8 mouse cellular contexts compared by ENCODE assay signal in the genomic region with DNA sequence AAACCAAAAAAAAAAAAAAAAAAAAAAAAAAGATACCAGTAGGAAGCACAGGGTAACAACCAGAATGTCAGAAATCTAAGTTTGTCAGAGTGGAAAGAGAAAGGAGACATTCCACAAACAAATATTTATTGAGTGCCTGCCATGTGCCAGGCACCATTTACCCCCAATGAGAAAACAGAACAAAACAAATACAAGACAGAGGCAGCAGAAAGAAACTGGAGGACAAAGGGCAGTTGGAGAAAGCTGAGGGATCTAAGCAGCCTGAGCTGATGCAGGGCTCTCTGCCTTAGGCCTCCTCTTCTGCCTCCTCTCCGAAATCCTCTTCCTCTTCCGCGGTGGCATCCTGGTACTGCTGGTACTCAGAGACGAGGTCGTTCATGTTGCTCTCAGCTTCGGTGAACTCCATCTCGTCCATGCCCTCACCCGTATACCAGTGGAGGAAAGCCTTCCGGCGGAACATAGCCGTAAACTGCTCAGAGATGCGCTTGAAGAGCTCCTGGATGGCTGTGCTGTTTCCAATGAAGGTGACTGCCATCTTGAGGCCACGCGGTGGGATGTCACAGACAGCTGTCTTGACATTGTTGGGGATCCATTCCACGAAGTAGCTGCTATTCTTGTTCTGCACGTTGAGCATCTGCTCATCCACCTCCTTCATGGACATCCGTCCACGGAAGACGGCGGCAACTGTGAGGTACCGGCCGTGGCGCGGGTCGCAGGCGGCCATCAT. TPM values are rescaled to one million over a fixed set of nuclear protein-coding genes. Genes with fewer than 3 reads are reported as not detected.
DNase-seq lines count a peak whose midpoint lies in the region; ATAC-seq and TF ChIP-seq lines count a peak whose summit lies in the region.

No protein-coding gene starts in this region.

- peaks cover 36% of the 10 kb centered on the region for H3K36me3 ChIP-seq in lung, postnatal 0 days (ENCODE audit: insufficient read depth, low read length)
- peaks cover 72% of the 10 kb centered on the region for H3K36me3 ChIP-seq in hindbrain, embryonic 10.5 days
- peaks cover 68% of the 10 kb centered on the region for H3K36me3 ChIP-seq in liver, embryonic 15.5 days (replicated peaks)

- DNase-seq in cerebellum, postnatal 36 days = peak; percentile 29 to 37
- no peak for DNase-seq in cerebellum, adult 9-10 months
- no peak for DNase-seq in lung, postnatal 0 days (ENCODE audit: low spot score)
- DNase-seq in lung, postnatal 36 days = no peak
- DNase-seq in hindbrain, embryonic 10.5 days (ENCODE audit: low spot score) = no peak
- no peak for DNase-seq in adrenal gland, postnatal 10 days
- no peak for DNase-seq in B cell, adult 2 months

- H3K9ac ChIP-seq in lung, postnatal 0 days (replicated peaks; ENCODE audit: low read depth) = no peak overlapping the region
- no peak overlapping the region for H3K9ac ChIP-seq in liver, embryonic 15.5 days

- H3K9me3 ChIP-seq in lung, postnatal 0 days (ENCODE audit: low read length) = no peaks in the 10 kb centered on the region
- no peaks in the 10 kb centered on the region for H3K9me3 ChIP-seq in hindbrain, embryonic 10.5 days
- H3K9me3 ChIP-seq in liver, embryonic 15.5 days (replicated peaks) = no peaks in the 10 kb centered on the region

- WGBS in lung, postnatal 0 days = 58% methylated on average over 26 of the region's 26 CpGs
- 83% methylated on average over 26 of the region's 26 CpGs for WGBS in hindbrain, embryonic 10.5 days
- WGBS in liver, embryonic 15.5 days (ENCODE audit: insufficient replicate concordance) = 71% methylated on average over 26 of the region's 26 CpGs

- ATAC-seq in lung, postnatal 0 days = no peak
- no peak for ATAC-seq in liver, embryonic 15.5 days (ENCODE audit: insufficient read depth)

- no peaks in the 10 kb centered on the region for H3K27me3 ChIP-seq in lung, postnatal 0 days (replicated peaks; ENCODE audit: insufficient read depth, low read length)
- no peaks in the 10 kb centered on the region for H3K27me3 ChIP-seq in hindbrain, embryonic 10.5 days (ENCODE audit: insufficient read depth, poor library complexity, severe bottlenecking)
- no peaks in the 10 kb centered on the region for H3K27me3 ChIP-seq in liver, embryonic 15.5 days

- H3K4me2 ChIP-seq in lung, postnatal 0 days (replicated peaks; ENCODE audit: low read depth, low read length) = no peak overlapping the region; the same call in 1 of the 2 replicates
- peak overlapping the region; percentile 92 for H3K4me2 ChIP-seq in liver, embryonic 15.5 days

- H3K4me1 ChIP-seq in lung, postnatal 0 days (ENCODE audit: insufficient read depth, low read depth, low read length) = peaks cover 5% of the 10 kb centered on the region; the same call in 1 of the 2 replicates
- H3K4me1 ChIP-seq in hindbrain, embryonic 10.5 days (replicated peaks) = peaks cover 51% of the 10 kb centered on the region
- H3K4me1 ChIP-seq in liver, embryonic 15.5 days (replicated peaks) = peaks cover 74% of the 10 kb centered on the region

- peak; percentile 35 for TF ChIP-seq CTCF in lung, postnatal 0 days (IDR thresholded peaks at IDR 0.05)

- no peak overlapping the region for H3K4me3 ChIP-seq in lung, postnatal 0 days (ENCODE audit: low read depth, low read length)
- H3K4me3 ChIP-seq in hindbrain, embryonic 10.5 days = peak overlapping the region; percentile 90
- peak overlapping the region; percentile 89 for H3K4me3 ChIP-seq in liver, embryonic 15.5 days (replicated peaks)

- no peak for TF ChIP-seq EP300 in lung, postnatal 0 days (IDR thresholded peaks at IDR 0.05)

- H3K27ac ChIP-seq in lung, postnatal 0 days (ENCODE audit: low read length) = no peak overlapping the region
- 0 out of 2 replicates have a peak overlapping the region, but pooled peaks have one; percentile 3 for H3K27ac ChIP-seq in hindbrain, embryonic 10.5 days
- peak overlapping the region; percentile 43; the same call in 1 of the 2 replicates for H3K27ac ChIP-seq in liver, embryonic 15.5 days (replicated peaks)

RNA-seq across cellular contexts. Expression of a gene that starts 3.2 kb away (rescaled TPM):
- polyA plus RNA-seq in lung, postnatal 0 days (2015; fragmentation: Nextera tagmentation; extraction: Ambion mirVana) = 292 and 298 TPM in 2 replicates
- 1,604 and 1,655 TPM in 2 replicates for polyA plus RNA-seq in hindbrain, embryonic 10.5 days (2016; fragmentation: Nextera tagmentation; extraction: Ambion mirVana)
- 379 and 391 TPM in 2 replicates for polyA plus RNA-seq in liver, embryonic 15.5 days (2015; fragmentation: Nextera tagmentation; extraction: Ambion mirVana)
- 100 to 1,000 TPM; 351 to 404 TPM for total RNA-seq in adrenal gland, postnatal 10 days (2021)

RNA-seq across cellular contexts. Expression of a gene that starts 6.5 kb away (rescaled TPM):
- 2.8 and 3.1 TPM in 2 replicates for polyA plus RNA-seq in lung, postnatal 0 days (2015; fragmentation: Nextera tagmentation; extraction: Ambion mirVana)
- 18.3 and 20.7 TPM in 2 replicates for polyA plus RNA-seq in hindbrain, embryonic 10.5 days (2016; fragmentation: Nextera tagmentation; extraction: Ambion mirVana)
- 8.5 and 9.1 TPM in 2 replicates for polyA plus RNA-seq in liver, embryonic 15.5 days (2015; fragmentation: Nextera tagmentation; extraction: Ambion mirVana)
- total RNA-seq in adrenal gland, postnatal 10 days (2021) = 10 to 100 TPM; 21.9 to 27.1 TPM

RNA-seq across cellular contexts. Expression of a gene that starts 11.8 kb away (rescaled TPM):
- polyA plus RNA-seq in lung, postnatal 0 days (2015; fragmentation: Nextera tagmentation; extraction: Ambion mirVana) = 106 and 117 TPM in 2 replicates
- polyA plus RNA-seq in hindbrain, embryonic 10.5 days (2016; fragmentation: Nextera tagmentation; extraction: Ambion mirVana) = 58.4 and 63.7 TPM in 2 replicates
- 33.7 and 42.4 TPM in 2 replicates for polyA plus RNA-seq in liver, embryonic 15.5 days (2015; fragmentation: Nextera tagmentation; extraction: Ambion mirVana)
- total RNA-seq in adrenal gland, postnatal 10 days (2021) = 10 to 100 TPM; 54.6 to 70.8 TPM

RNA-seq across cellular contexts. Expression of a gene that starts 13.4 kb away (rescaled TPM):
- 205 and 234 TPM in 2 replicates for polyA plus RNA-seq in lung, postnatal 0 days (2015; fragmentation: Nextera tagmentation; extraction: Ambion mirVana)
- polyA plus RNA-seq in hindbrain, embryonic 10.5 days (2016; fragmentation: Nextera tagmentation; extraction: Ambion mirVana) = 3.8 and 4.8 TPM in 2 replicates
- polyA plus RNA-seq in liver, embryonic 15.5 days (2015; fragmentation: Nextera tagmentation; extraction: Ambion mirVana) = 22.9 and 23.7 TPM in 2 replicates
- total RNA-seq in adrenal gland, postnatal 10 days (2021) = 10 to 100 TPM in 1 of 2 experiments, 1 to 10 TPM in 1; 7.6 to 19.0 TPM

RNA-seq across cellular contexts. Expression of a gene that starts 26.3 kb away (rescaled TPM):
- polyA plus RNA-seq in lung, postnatal 0 days (2015; fragmentation: Nextera tagmentation; extraction: Ambion mirVana) = 21.4 and 22.9 TPM in 2 replicates
- polyA plus RNA-seq in hindbrain, embryonic 10.5 days (2016; fragmentation: Nextera tagmentation; extraction: Ambion mirVana) = 70.1 and 75.9 TPM in 2 replicates
- 22.0 and 22.5 TPM in 2 replicates for polyA plus RNA-seq in liver, embryonic 15.5 days (2015; fragmentation: Nextera tagmentation; extraction: Ambion mirVana)
- 10 to 100 TPM; 12.7 to 18.3 TPM for total RNA-seq in adrenal gland, postnatal 10 days (2021)

Comparison
In these comparisons a context has a peak if more than half of its experiments do, and no peak if none do; other contexts are left out.
1. DNase-seq: peak in cerebellum, postnatal 36 days (2 of 2); none in cerebellum, adult 9-10 months (single experiment), lung, postnatal 0 days (single experiment), lung, postnatal 36 days (single experiment), hindbrain, embryonic 10.5 days (single experiment), adrenal gland, postnatal 10 days (single experiment) and B cell, adult 2 months (0 of 2).